Mouse (Mus musculus): ENCODE measurements around the gene Vwa1. TPM values are rescaled to one million over a fixed set of nuclear protein-coding genes. Genes with fewer than 3 reads are reported as not detected.
"Not testable (repeated sequence)": the region's sequence is repeated elsewhere in the genome, so short reads cannot be mapped to it uniquely, and the experiment has no call there.

Gene Vwa1
- polyA plus RNA-seq, 1 experiment from 2014 or later = 8.7 TPM

- H3K4me1 ChIP-seq (ENCODE audit: control insufficient read depth, insufficient read depth, low read length) = peaks cover 13% of the 10 kb centered on the region
- peaks cover 5% of the 10 kb centered on the region; the same call in 1 of the 2 replicates for H3K27me3 ChIP-seq (ENCODE audit: control insufficient read depth, insufficient read depth, low read length)
- peak within 1 kb of the TSS; percentile 97 for H3K4me3 ChIP-seq (ENCODE audit: low read length)
- ATAC-seq (replicated peaks; ENCODE audit: extremely low read depth, insufficient read depth, low FRiP score) = no peak; the same call in 1 of the 2 replicates
- peaks cover 11% of the 10 kb centered on the region for H3K36me3 ChIP-seq (ENCODE audit: control insufficient read depth, insufficient read depth)
- H3K27ac ChIP-seq (ENCODE audit: low read length) = peak within 1 kb of the TSS; percentile 79
- 11% methylated on average over 12 of the region's 12 CpGs for WGBS
- peak within 1 kb of the TSS; percentile 85 for H3K4me2 ChIP-seq (ENCODE audit: low read depth, low read length)
- H3K9me3 ChIP-seq (replicated peaks; ENCODE audit: control insufficient read depth, low read length) = no peaks in the 10 kb centered on the region
- peak within 1 kb of the TSS; percentile 94 for H3K9ac ChIP-seq (ENCODE audit: low read length)
Observed at GRCm38 (mm10) chr4:155802741-155803339, 28.3 kb upstream of the Vwa1 start, which contains the start of gene Mrpl20. Gene Mrpl20 (plus strand): TSS chr4:155802878.

DNA sequence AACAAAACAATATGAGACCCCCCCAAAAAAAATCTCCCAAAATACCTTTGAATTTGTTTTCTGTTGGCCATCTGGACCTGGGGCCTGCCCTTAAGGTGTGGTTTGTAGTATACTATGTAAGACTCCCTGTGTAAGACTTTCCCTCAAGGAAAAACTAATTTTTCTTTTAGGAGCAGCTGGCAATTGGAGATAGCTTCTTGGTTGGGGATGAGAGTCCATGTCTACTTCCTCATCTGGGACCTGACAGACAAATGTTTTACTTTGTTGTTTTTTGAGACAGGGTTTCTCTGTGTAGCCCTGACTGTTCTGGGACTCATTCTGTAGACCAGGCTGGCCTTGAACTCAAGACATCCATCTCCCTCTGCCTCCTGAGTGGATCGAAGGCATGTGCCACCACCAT, 27.6 kb upstream of the Vwa1 start:
- 100% methylated on average over 1 of the region's 1 CpGs for WGBS
- Histone ChIP-seq H3K9ac (ENCODE audit: low read length) (no peak overlapping the region), H3K4me2 (ENCODE audit: low read depth, low read length) (no peak overlapping the region), H3K4me1 (ENCODE audit: control insufficient read depth, insufficient read depth, low read length) (peaks cover 13% of the 10 kb centered on the region), H3K36me3 (ENCODE audit: control insufficient read depth, insufficient read depth) (peaks cover 4% of the 10 kb centered on the region), H3K27ac (ENCODE audit: low read length) (no peak overlapping the region), H3K27me3 (ENCODE audit: control insufficient read depth, insufficient read depth, low read length) (peaks cover 5% of the 10 kb centered on the region; the same call in 1 of the 2 replicates), H3K9me3 (replicated peaks; ENCODE audit: control insufficient read depth, low read length) (no peaks in the 10 kb centered on the region), H3K4me3 (ENCODE audit: low read length) (no peak overlapping the region)
- ATAC-seq (replicated peaks; ENCODE audit: extremely low read depth, insufficient read depth, low FRiP score) = no peak

GRCm38 (mm10) chr4:155793730-155794129, 19.2 kb upstream of the Vwa1 start:
- Histone ChIP-seq H3K27ac (ENCODE audit: low read length) (no peak overlapping the region), H3K9me3 (replicated peaks; ENCODE audit: control insufficient read depth, low read length) (no peaks in the 10 kb centered on the region), H3K9ac (ENCODE audit: low read length) (no peak overlapping the region), H3K4me2 (ENCODE audit: low read depth, low read length) (no peak overlapping the region), H3K4me3 (ENCODE audit: low read length) (no peak overlapping the region), H3K27me3 (ENCODE audit: control insufficient read depth, insufficient read depth, low read length) (peaks cover 2% of the 10 kb centered on the region; the same call in 1 of the 2 replicates), H3K36me3 (ENCODE audit: control insufficient read depth, insufficient read depth) (no peaks in the 10 kb centered on the region), H3K4me1 (ENCODE audit: control insufficient read depth, insufficient read depth, low read length) (no peaks in the 10 kb centered on the region)
- ATAC-seq (replicated peaks; ENCODE audit: extremely low read depth, insufficient read depth, low FRiP score) = 0 out of 2 replicates have a peak, but pooled peaks have one; percentile 18
- 53% methylated on average over 2 of the region's 2 CpGs for WGBS

DNA sequence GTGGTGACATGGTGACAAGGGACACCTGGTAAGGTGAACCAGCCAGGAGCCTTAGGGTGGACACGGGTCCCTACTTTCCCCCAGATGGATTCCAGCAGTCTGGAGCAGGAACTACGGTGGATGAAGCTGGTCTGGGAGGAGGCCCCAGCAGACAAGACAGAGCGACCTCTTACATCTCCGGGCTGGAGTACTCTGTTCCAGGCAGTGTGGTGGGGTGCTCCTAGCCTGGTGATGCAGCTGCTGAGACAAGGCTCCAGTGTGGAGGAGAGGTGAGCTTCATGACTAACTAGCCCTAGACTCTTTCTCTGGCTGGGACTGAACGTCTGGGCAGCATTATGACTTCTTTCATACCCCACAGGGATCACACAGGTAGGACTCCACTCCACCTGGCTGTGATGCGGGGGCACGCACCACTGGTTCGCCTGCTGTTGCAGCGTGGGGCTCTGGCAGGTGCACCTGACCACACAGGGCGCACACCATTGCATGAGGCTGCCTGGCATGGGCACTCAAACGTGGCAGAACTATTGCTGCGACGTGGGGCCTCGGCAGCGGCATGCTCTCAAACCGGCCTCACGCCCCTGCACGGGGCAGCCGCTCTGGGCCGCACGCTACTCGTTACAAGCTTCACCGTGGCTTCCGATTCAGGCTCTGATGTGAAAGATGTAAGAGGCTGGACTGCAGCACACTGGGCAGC, 16.9 kb upstream of the Vwa1 start:
- H3K9me3 ChIP-seq (replicated peaks; ENCODE audit: control insufficient read depth, low read length) = no peaks in the 10 kb centered on the region
- no peak overlapping the region for H3K4me3 ChIP-seq (ENCODE audit: low read length)
- no peak for ATAC-seq (replicated peaks; ENCODE audit: extremely low read depth, insufficient read depth, low FRiP score)
- H3K36me3 ChIP-seq (ENCODE audit: control insufficient read depth, insufficient read depth) = no peaks in the 10 kb centered on the region
- 72% methylated on average over 24 of the region's 24 CpGs for WGBS
- H3K27ac ChIP-seq (ENCODE audit: low read length) = no peak overlapping the region
- peaks cover 2% of the 10 kb centered on the region; the same call in 1 of the 2 replicates for H3K27me3 ChIP-seq (ENCODE audit: control insufficient read depth, insufficient read depth, low read length)
- H3K4me1 ChIP-seq (ENCODE audit: control insufficient read depth, insufficient read depth, low read length) = no peaks in the 10 kb centered on the region
- no peak overlapping the region for H3K9ac ChIP-seq (ENCODE audit: low read length)
- H3K4me2 ChIP-seq (ENCODE audit: low read depth, low read length) = no peak overlapping the region

DNA sequence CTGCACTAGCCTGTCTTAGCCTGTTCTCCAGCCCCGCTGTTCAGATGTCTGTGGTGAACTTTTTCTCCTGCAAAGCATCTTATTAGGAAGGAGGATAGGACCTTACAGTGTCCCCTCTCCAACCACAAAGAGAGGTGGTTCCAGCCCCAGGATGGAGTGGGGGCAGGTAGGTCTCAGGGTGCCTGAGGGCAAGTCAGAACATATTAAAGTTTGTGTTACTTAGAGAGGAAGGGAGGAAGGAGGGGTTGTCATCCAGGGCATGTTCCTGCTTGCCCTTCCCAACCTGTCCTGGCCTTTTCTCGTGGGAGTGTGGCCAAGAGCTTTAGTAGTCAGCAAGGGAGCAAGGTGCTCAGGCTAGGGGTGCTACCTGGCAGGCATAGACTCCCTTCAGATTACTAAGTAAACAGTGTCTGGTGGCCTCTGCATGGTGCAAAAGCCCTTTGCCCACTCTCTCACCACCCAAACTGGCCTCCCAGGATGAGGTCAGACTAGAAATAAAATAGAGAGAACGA, 16.2 kb upstream of the Vwa1 start:
- H3K27ac ChIP-seq (ENCODE audit: low read length) = no peak overlapping the region
- no peaks in the 10 kb centered on the region for H3K36me3 ChIP-seq (ENCODE audit: control insufficient read depth, insufficient read depth)
- no peak overlapping the region for H3K4me3 ChIP-seq (ENCODE audit: low read length)
- no peaks in the 10 kb centered on the region for H3K9me3 ChIP-seq (replicated peaks; ENCODE audit: control insufficient read depth, low read length)
- WGBS = 66% methylated on average over 3 of the region's 3 CpGs
- H3K9ac ChIP-seq (ENCODE audit: low read length) = no peak overlapping the region
- no peaks in the 10 kb centered on the region for H3K27me3 ChIP-seq (ENCODE audit: control insufficient read depth, insufficient read depth, low read length)
- peaks cover 4% of the 10 kb centered on the region for H3K4me1 ChIP-seq (ENCODE audit: control insufficient read depth, insufficient read depth, low read length)
- ATAC-seq (replicated peaks; ENCODE audit: extremely low read depth, insufficient read depth, low FRiP score) = no peak
- H3K4me2 ChIP-seq (ENCODE audit: low read depth, low read length) = no peak overlapping the region

DNA sequence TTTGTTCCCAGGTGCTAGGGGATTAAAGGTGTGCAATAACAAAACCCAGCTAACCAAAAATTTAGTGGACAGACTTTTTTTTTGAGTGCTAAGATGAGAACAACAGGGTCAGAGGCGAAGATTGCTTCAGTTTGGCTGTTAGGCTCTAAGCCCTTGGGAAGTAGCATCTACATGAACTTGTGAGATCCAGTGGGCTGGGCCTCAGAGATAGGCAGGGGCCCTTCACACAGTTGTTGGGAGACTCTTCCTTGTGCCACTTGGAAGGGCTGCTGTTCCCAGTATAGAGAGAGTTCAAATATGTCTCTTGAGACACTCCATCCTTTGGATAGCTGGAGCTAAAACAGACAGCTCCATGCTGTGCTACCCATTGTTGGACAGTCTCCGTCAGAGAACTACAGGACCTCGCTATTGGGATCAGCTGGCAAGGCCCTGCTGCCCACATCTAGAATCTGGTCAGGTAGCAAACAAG, 15.6 kb upstream of the Vwa1 start, which contains the start of gene Ankrd65:
TSS of gene Ankrd65 (plus strand) at position 419 of the 469 bp plus-strand sequence.
- no peaks in the 10 kb centered on the region for H3K36me3 ChIP-seq (ENCODE audit: control insufficient read depth, insufficient read depth)
- no peaks in the 10 kb centered on the region for H3K9me3 ChIP-seq (replicated peaks; ENCODE audit: control insufficient read depth, low read length)
- no peak within 1 kb of the TSS for H3K27ac ChIP-seq (ENCODE audit: low read length)
- H3K27me3 ChIP-seq (ENCODE audit: control insufficient read depth, insufficient read depth, low read length) = no peaks in the 10 kb centered on the region
- no peak for ATAC-seq (replicated peaks; ENCODE audit: extremely low read depth, insufficient read depth, low FRiP score)
- no peak within 1 kb of the TSS for H3K4me3 ChIP-seq (ENCODE audit: low read length)
- 84% methylated on average over 3 of the region's 3 CpGs for WGBS
- no peak within 1 kb of the TSS for H3K9ac ChIP-seq (ENCODE audit: low read length)
- H3K4me2 ChIP-seq (ENCODE audit: low read depth, low read length) = no peak within 1 kb of the TSS
- peaks cover 8% of the 10 kb centered on the region for H3K4me1 ChIP-seq (ENCODE audit: control insufficient read depth, insufficient read depth, low read length)

- not testable (repeated sequence) for H3K9me3 ChIP-seq (replicated peaks; ENCODE audit: control insufficient read depth, low read length); H3K36me3 ChIP-seq (ENCODE audit: control insufficient read depth, insufficient read depth); H3K4me2 ChIP-seq (ENCODE audit: low read depth, low read length); H3K4me3 ChIP-seq (ENCODE audit: low read length); H3K27me3 ChIP-seq (ENCODE audit: control insufficient read depth, insufficient read depth, low read length); H3K9ac ChIP-seq (ENCODE audit: low read length); ATAC-seq (replicated peaks; ENCODE audit: extremely low read depth, insufficient read depth, low FRiP score); H3K27ac ChIP-seq (ENCODE audit: low read length)
- 78% methylated on average over 4 of the region's 4 CpGs for WGBS
- H3K4me1 ChIP-seq (ENCODE audit: control insufficient read depth, insufficient read depth, low read length) = peaks cover 11% of the 10 kb centered on the region
Observed at GRCm38 (mm10) chr4:155788833-155789232, 14.3 kb upstream of the Vwa1 start.

DNA sequence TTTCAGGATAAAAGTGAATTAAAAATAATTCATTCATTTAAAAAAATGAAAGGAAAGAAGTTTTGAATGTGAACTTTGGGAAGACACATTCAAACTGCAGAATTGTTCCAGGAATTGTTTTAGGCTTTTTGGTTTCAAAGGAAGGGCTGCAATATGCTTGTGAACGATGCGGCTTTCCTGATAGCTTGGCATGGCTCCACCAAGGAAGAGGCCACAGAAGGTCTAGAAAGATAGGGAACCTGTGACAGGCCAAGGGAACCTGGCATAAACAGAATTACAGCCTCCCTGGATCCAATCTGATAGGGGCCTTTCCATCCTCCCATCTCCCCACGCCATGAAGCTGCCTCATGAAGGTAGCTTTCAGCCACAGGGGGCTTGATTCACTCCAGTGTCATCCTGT, 13.8 kb upstream of the Vwa1 start:
- H3K36me3 ChIP-seq (ENCODE audit: control insufficient read depth, insufficient read depth) = no peaks in the 10 kb centered on the region
- no peaks in the 10 kb centered on the region for H3K27me3 ChIP-seq (ENCODE audit: control insufficient read depth, insufficient read depth, low read length)
- no peak overlapping the region for H3K4me2 ChIP-seq (ENCODE audit: low read depth, low read length)
- ATAC-seq (replicated peaks; ENCODE audit: extremely low read depth, insufficient read depth, low FRiP score) = no peak
- no peaks in the 10 kb centered on the region for H3K9me3 ChIP-seq (replicated peaks; ENCODE audit: control insufficient read depth, low read length)
- no peak overlapping the region for H3K27ac ChIP-seq (ENCODE audit: low read length)
- no peak overlapping the region for H3K4me3 ChIP-seq (ENCODE audit: low read length)
- peaks cover 16% of the 10 kb centered on the region for H3K4me1 ChIP-seq (ENCODE audit: control insufficient read depth, insufficient read depth, low read length)
- WGBS = 60% methylated on average over 3 of the region's 3 CpGs
- H3K9ac ChIP-seq (ENCODE audit: low read length) = no peak overlapping the region

GRCm38 (mm10) chr4:155785819-155786218, 11.3 kb upstream of the Vwa1 start, which contains the start of gene Tmem88b:
Gene Tmem88b (minus strand): TSS chr4:155785874.
- Histone ChIP-seq H3K9me3 (replicated peaks; ENCODE audit: control insufficient read depth, low read length) (no peaks in the 10 kb centered on the region), H3K9ac (ENCODE audit: low read length) (peak within 1 kb of the TSS; percentile 86), H3K27me3 (ENCODE audit: control insufficient read depth, insufficient read depth, low read length) (no peaks in the 10 kb centered on the region), H3K4me2 (ENCODE audit: low read depth, low read length) (peak within 1 kb of the TSS; percentile 87), H3K4me1 (ENCODE audit: control insufficient read depth, insufficient read depth, low read length) (peaks cover 20% of the 10 kb centered on the region), H3K27ac (ENCODE audit: low read length) (peak within 1 kb of the TSS; percentile 38; the same call in 1 of the 2 replicates), H3K36me3 (ENCODE audit: control insufficient read depth, insufficient read depth) (no peaks in the 10 kb centered on the region), H3K4me3 (ENCODE audit: low read length) (peak within 1 kb of the TSS; percentile 69)
- 38% methylated on average over 5 of the region's 5 CpGs for WGBS
- no peak for ATAC-seq (replicated peaks; ENCODE audit: extremely low read depth, insufficient read depth, low FRiP score)

Data from heart, embryonic 16.5 days (tissue).